Mouse (Mus musculus): ENCODE measurements around the gene Uqcrc1. TPM values are rescaled to one million over a fixed set of nuclear protein-coding genes. Genes with fewer than 3 reads are reported as not detected.

Gene Uqcrc1
- total RNA-seq, 1 experiment from 2014 or later, result 173 TPM

GRCm38 (mm10) chr9:108982498-108982897, 46.1 kb downstream of the Uqcrc1 start:
- no peak for ATAC-seq (replicated peaks; ENCODE audit: low read depth, poor library complexity, severe bottlenecking)

- no peak for ATAC-seq (replicated peaks; ENCODE audit: low read depth, poor library complexity, severe bottlenecking)
These were observed 46.8 kb downstream of the Uqcrc1 start for GRCm38 (mm10) chr9:108983209-108983608.

GRCm38 (mm10) chr9:108985710-108986109, 49.3 kb downstream of the Uqcrc1 start, which contains the start of gene Ucn2:
Ucn2 (plus strand) TSS chr9:108986010.
- ATAC-seq (replicated peaks; ENCODE audit: low read depth, poor library complexity, severe bottlenecking), result no peak

- ATAC-seq (replicated peaks; ENCODE audit: low read depth, poor library complexity, severe bottlenecking), result no peak
These were observed 51.4 kb downstream of the Uqcrc1 start for GRCm38 (mm10) chr9:108987704-108988350.

- ATAC-seq (replicated peaks; ENCODE audit: low read depth, poor library complexity, severe bottlenecking), result no peak
These were observed 53.5 kb downstream of the Uqcrc1 start for GRCm38 (mm10) chr9:108989802-108990461.

- no peak for ATAC-seq (replicated peaks; ENCODE audit: low read depth, poor library complexity, severe bottlenecking)
These were observed 54.0 kb downstream of the Uqcrc1 start for GRCm38 (mm10) chr9:108990462-108990820.

GRCm38 (mm10) chr9:108991428-108992084, 55.1 kb downstream of the Uqcrc1 start, which contains the start of gene Pfkfb4:
Pfkfb4 (plus strand) TSS chr9:108991778.
- peak; percentile 92 for ATAC-seq (replicated peaks; ENCODE audit: low read depth, poor library complexity, severe bottlenecking)

GRCm38 (mm10) chr9:108992085-108992469, 55.6 kb downstream of the Uqcrc1 start:
- no peak for ATAC-seq (replicated peaks; ENCODE audit: low read depth, poor library complexity, severe bottlenecking)

- ATAC-seq (replicated peaks; ENCODE audit: low read depth, poor library complexity, severe bottlenecking), result no peak
These were observed 56.4 kb downstream of the Uqcrc1 start for GRCm38 (mm10) chr9:108992620-108993361.

- no peak for ATAC-seq (replicated peaks; ENCODE audit: low read depth, poor library complexity, severe bottlenecking)
These were observed 60.0 kb downstream of the Uqcrc1 start for GRCm38 (mm10) chr9:108996411-108996810.

GRCm38 (mm10) chr9:108998287-108999166, 62.1 kb downstream of the Uqcrc1 start:
- ATAC-seq (replicated peaks; ENCODE audit: low read depth, poor library complexity, severe bottlenecking), result peak; percentile 8

- peak; percentile 68 for ATAC-seq (replicated peaks; ENCODE audit: low read depth, poor library complexity, severe bottlenecking)
These were observed 62.7 kb downstream of the Uqcrc1 start for GRCm38 (mm10) chr9:108999167-108999526.

Other genes with a start within 250 kb of the Uqcrc1 start
- 20.1 and 28.1 TPM in 2 replicates for gene Prkar2a, start 247.3 kb upstream of the Uqcrc1 start, total RNA-seq (2017)
- 52.2 and 57.5 TPM in 2 replicates for gene Ip6k2, start 152.8 kb upstream of the Uqcrc1 start, total RNA-seq (2017)
- gene Nckipsd, start 128.3 kb upstream of the Uqcrc1 start, total RNA-seq (2017), result 1.6 and 6.1 TPM in 2 replicates
- gene Celsr3, start 110.3 kb upstream of the Uqcrc1 start, total RNA-seq (2017), result 0.10 and 0.23 TPM in 2 replicates
- gene Slc26a6, start 83.3 kb upstream of the Uqcrc1 start, total RNA-seq (2017), result 1.3 and 1.8 TPM in 2 replicates
- gene Tmem89, start 22.0 kb upstream of the Uqcrc1 start, total RNA-seq (2017), result not detected in 2 replicates
- 0.05 TPM in 1 of 2 replicates, not detected in the other for gene Col7a1, start 17.0 kb downstream of the Uqcrc1 start, total RNA-seq (2017)
- gene Ucn2, start 49.4 kb downstream of the Uqcrc1 start, total RNA-seq (2017), result not detected in 2 replicates
- 6.7 and 6.8 TPM in 2 replicates for gene Pfkfb4, start 55.1 kb downstream of the Uqcrc1 start, total RNA-seq (2017)
- gene Shisa5, start 101.9 kb downstream of the Uqcrc1 start, total RNA-seq (2017), result 49.7 and 54.1 TPM in 2 replicates
- gene Trex1, start 123.1 kb downstream of the Uqcrc1 start, total RNA-seq (2017), result 13.3 and 16.1 TPM in 2 replicates
- 20.6 and 22.5 TPM in 2 replicates for gene Atrip, start 137.5 kb downstream of the Uqcrc1 start, total RNA-seq (2017)
- gene Ccdc51, start 145.9 kb downstream of the Uqcrc1 start, total RNA-seq (2017), result 14.9 and 19.0 TPM in 2 replicates
- gene Tma7, start 146.0 kb downstream of the Uqcrc1 start, total RNA-seq (2017), result 126 and 146 TPM in 2 replicates
- 0.14 TPM in 1 of 2 replicates, not detected in the other for gene Plxnb1, start 158.8 kb downstream of the Uqcrc1 start, total RNA-seq (2017)
- not detected in 2 replicates for gene Fbxw21, start 225.4 kb downstream of the Uqcrc1 start, total RNA-seq (2017)

All from common myeloid progenitor, adult 5-6 weeks (primary cell).